8 mouse cellular contexts compared by ENCODE assay signal in genomic region chr6:115807464-115808195, GRCm38 (mm10). TPM values are rescaled to one million over a fixed set of nuclear protein-coding genes. Genes with fewer than 3 reads are reported as not detected.
DNase-seq lines count a peak whose midpoint lies in the region; ATAC-seq lines count a peak whose summit lies in the region.

No protein-coding gene starts in this region.

- ATAC-seq in kidney, embryonic 14.5 days (ENCODE audit: low FRiP score, low TSS enrichment), result no peak
- no peak for ATAC-seq in midbrain, embryonic 12.5 days (ENCODE audit: low FRiP score, low read depth)
- ATAC-seq in granulocyte monocyte progenitor cell, adult 5-6 weeks (replicated peaks; ENCODE audit: poor library complexity, severe bottlenecking), result no peak

- peak overlapping the region; percentile 90 for H3K4me2 ChIP-seq in kidney, embryonic 14.5 days (replicated peaks; ENCODE audit: low read depth, low read length)
- H3K4me2 ChIP-seq in midbrain, embryonic 12.5 days (replicated peaks), result peak overlapping the region; percentile 89

- 1% methylated on average over 15 of the region's 15 CpGs for WGBS in kidney, embryonic 14.5 days
- 4% methylated on average over 15 of the region's 15 CpGs for WGBS in hindbrain, embryonic 10.5 days
- 2% methylated on average over 15 of the region's 15 CpGs for WGBS in midbrain, embryonic 12.5 days

- H3K36me3 ChIP-seq in kidney, embryonic 14.5 days (ENCODE audit: control insufficient read depth, insufficient read depth, low read length), result peaks cover 45% of the 10 kb centered on the region
- H3K36me3 ChIP-seq in hindbrain, embryonic 10.5 days, result peaks cover 51% of the 10 kb centered on the region
- H3K36me3 ChIP-seq in midbrain, embryonic 12.5 days, result peaks cover 48% of the 10 kb centered on the region

- no peaks in the 10 kb centered on the region for H3K27me3 ChIP-seq in kidney, embryonic 14.5 days (ENCODE audit: control insufficient read depth, insufficient read depth, low read length)
- no peaks in the 10 kb centered on the region for H3K27me3 ChIP-seq in hindbrain, embryonic 10.5 days (ENCODE audit: insufficient read depth, poor library complexity, severe bottlenecking)
- H3K27me3 ChIP-seq in midbrain, embryonic 12.5 days, result no peaks in the 10 kb centered on the region

- H3K9me3 ChIP-seq in kidney, embryonic 14.5 days (ENCODE audit: control insufficient read depth, low read length), result no peaks in the 10 kb centered on the region
- no peaks in the 10 kb centered on the region for H3K9me3 ChIP-seq in hindbrain, embryonic 10.5 days
- H3K9me3 ChIP-seq in midbrain, embryonic 12.5 days, result no peaks in the 10 kb centered on the region

- no peak for DNase-seq in kidney, adult 8-10 months
- peak; percentile 38 for DNase-seq in R1 (ENCODE audit: low read depth, low spot score)
- no peak for DNase-seq in hindbrain, embryonic 10.5 days (ENCODE audit: low spot score)
- DNase-seq in ovary, postnatal 36 days (ENCODE audit: low spot score), result no peak
- DNase-seq in layer of hippocampus, adult 9-10 months (ENCODE audit: low spot score), result no peak

- H3K4me1 ChIP-seq in kidney, embryonic 14.5 days (ENCODE audit: control insufficient read depth, insufficient read depth, low read length), result peaks cover 15% of the 10 kb centered on the region
- peaks cover 19% of the 10 kb centered on the region for H3K4me1 ChIP-seq in hindbrain, embryonic 10.5 days (replicated peaks)
- H3K4me1 ChIP-seq in midbrain, embryonic 12.5 days, result peaks cover 18% of the 10 kb centered on the region

- peak overlapping the region; percentile 97 for H3K27ac ChIP-seq in kidney, embryonic 14.5 days (ENCODE audit: low read depth, low read length)
- peak overlapping the region; percentile 100 for H3K27ac ChIP-seq in hindbrain, embryonic 10.5 days
- H3K27ac ChIP-seq in midbrain, embryonic 12.5 days (replicated peaks), result peak overlapping the region; percentile 94

- H3K9ac ChIP-seq in kidney, embryonic 14.5 days (ENCODE audit: low read depth, low read length), result peak overlapping the region; percentile 100
- H3K9ac ChIP-seq in midbrain, embryonic 12.5 days (replicated peaks), result peak overlapping the region; percentile 97

- peak overlapping the region; percentile 100 for H3K4me3 ChIP-seq in kidney, embryonic 14.5 days (ENCODE audit: low read length)
- H3K4me3 ChIP-seq in hindbrain, embryonic 10.5 days, result peak overlapping the region; percentile 86
- H3K4me3 ChIP-seq in midbrain, embryonic 12.5 days, result peak overlapping the region; percentile 91

RNA-seq across cellular contexts. Expression of gene Rpl32, which starts 0.9 kb away (rescaled TPM):
- polyA plus RNA-seq in kidney, embryonic 14.5 days (2014; fragmentation: Nextera tagmentation; extraction: Ambion mirVana), result 2,535 and 3,306 TPM in 2 replicates
- 1,744 and 1,823 TPM in 2 replicates for polyA plus RNA-seq in hindbrain, embryonic 10.5 days (2016; fragmentation: Nextera tagmentation; extraction: Ambion mirVana)
- 1,622 and 1,683 TPM in 2 replicates for polyA plus RNA-seq in midbrain, embryonic 12.5 days (2016; fragmentation: Nextera tagmentation; extraction: Ambion mirVana)
- 4,964 and 5,314 TPM in 2 replicates for total RNA-seq in granulocyte monocyte progenitor cell, adult 5-6 weeks (2014; fragmentation: Nextera tagmentation)
- total RNA-seq in granulocyte monocyte progenitor cell, adult 5-6 weeks (2017), result 4,316 and 4,490 TPM in 2 replicates

RNA-seq across cellular contexts. Expression of gene Efcab12, which starts 30.6 kb away (rescaled TPM):
- polyA plus RNA-seq in kidney, embryonic 14.5 days (2014; fragmentation: Nextera tagmentation; extraction: Ambion mirVana), result 1.3 and 2.1 TPM in 2 replicates
- 1.6 and 2.3 TPM in 2 replicates for polyA plus RNA-seq in hindbrain, embryonic 10.5 days (2016; fragmentation: Nextera tagmentation; extraction: Ambion mirVana)
- 2.1 TPM in 2 replicates for polyA plus RNA-seq in midbrain, embryonic 12.5 days (2016; fragmentation: Nextera tagmentation; extraction: Ambion mirVana)
- total RNA-seq in granulocyte monocyte progenitor cell, adult 5-6 weeks (2014; fragmentation: Nextera tagmentation), result not detected in 2 replicates
- total RNA-seq in granulocyte monocyte progenitor cell, adult 5-6 weeks (2017), result 0.21 and 0.26 TPM in 2 replicates

RNA-seq across cellular contexts. Expression of gene Cand2, which starts 33.3 kb away (rescaled TPM):
- polyA plus RNA-seq in kidney, embryonic 14.5 days (2014; fragmentation: Nextera tagmentation; extraction: Ambion mirVana), result 24.0 and 36.1 TPM in 2 replicates
- 51.1 and 53.9 TPM in 2 replicates for polyA plus RNA-seq in hindbrain, embryonic 10.5 days (2016; fragmentation: Nextera tagmentation; extraction: Ambion mirVana)
- polyA plus RNA-seq in midbrain, embryonic 12.5 days (2016; fragmentation: Nextera tagmentation; extraction: Ambion mirVana), result 37.1 and 40.0 TPM in 2 replicates
- total RNA-seq in granulocyte monocyte progenitor cell, adult 5-6 weeks (2014; fragmentation: Nextera tagmentation), result 2.2 and 2.9 TPM in 2 replicates
- 0.95 and 1.2 TPM in 2 replicates for total RNA-seq in granulocyte monocyte progenitor cell, adult 5-6 weeks (2017)

RNA-seq across cellular contexts. Expression of gene Tmem40, which starts 45.4 kb away (rescaled TPM):
- 1.4 and 1.8 TPM in 2 replicates for polyA plus RNA-seq in kidney, embryonic 14.5 days (2014; fragmentation: Nextera tagmentation; extraction: Ambion mirVana)
- polyA plus RNA-seq in hindbrain, embryonic 10.5 days (2016; fragmentation: Nextera tagmentation; extraction: Ambion mirVana), result 2.2 and 3.2 TPM in 2 replicates
- 1.3 and 1.9 TPM in 2 replicates for polyA plus RNA-seq in midbrain, embryonic 12.5 days (2016; fragmentation: Nextera tagmentation; extraction: Ambion mirVana)
- total RNA-seq in granulocyte monocyte progenitor cell, adult 5-6 weeks (2014; fragmentation: Nextera tagmentation), result 11.4 and 12.3 TPM in 2 replicates
- 17.4 and 25.3 TPM in 2 replicates for total RNA-seq in granulocyte monocyte progenitor cell, adult 5-6 weeks (2017)

RNA-seq across cellular contexts. Expression of gene Mbd4, which starts 45.5 kb away (rescaled TPM):
- 14.3 and 20.9 TPM in 2 replicates for polyA plus RNA-seq in kidney, embryonic 14.5 days (2014; fragmentation: Nextera tagmentation; extraction: Ambion mirVana)
- polyA plus RNA-seq in hindbrain, embryonic 10.5 days (2016; fragmentation: Nextera tagmentation; extraction: Ambion mirVana), result 24.6 and 31.7 TPM in 2 replicates
- 23.2 and 24.4 TPM in 2 replicates for polyA plus RNA-seq in midbrain, embryonic 12.5 days (2016; fragmentation: Nextera tagmentation; extraction: Ambion mirVana)
- total RNA-seq in granulocyte monocyte progenitor cell, adult 5-6 weeks (2014; fragmentation: Nextera tagmentation), result 25.2 and 31.1 TPM in 2 replicates
- 16.5 and 22.9 TPM in 2 replicates for total RNA-seq in granulocyte monocyte progenitor cell, adult 5-6 weeks (2017)
